16 mouse cellular contexts compared by ENCODE assay signal in genomic region chr7:131236091-131236490, GRCm38 (mm10).
"Had no signal": no experiment of that assay in that cellular context is flagged by ENCODE, and none has a peak within 500 bp of the region (broad histone marks: within the 10 kb centered on the region; RNA-seq: fewer than 3 reads in every experiment).

No protein-coding gene starts in this region.

- H3K4me1 ChIP-seq: liver, embryonic 13.5 days; midbrain, embryonic 12.5 days; midbrain, embryonic 15.5 days; neural tube, embryonic 13.5 days; stomach, embryonic 15.5 days had no signal

- H3K27ac ChIP-seq: kidney, postnatal 0 days; layer of hippocampus, adult 2 months; liver, embryonic 13.5 days; midbrain, embryonic 12.5 days; midbrain, embryonic 15.5 days; neural tube, embryonic 13.5 days; stomach, embryonic 15.5 days had no signal

- DNase-seq: kidney, adult 2 months; kidney, postnatal 25 days; layer of hippocampus, adult 9-11 months; liver, embryonic 13.5 days; lung, adult 2 months; lung, postnatal 14 days; lung, postnatal 4 days; right cerebral cortex, postnatal 14 days; spleen, adult 18-20 months; thymus, postnatal 36 days had no signal

- H3K27me3 ChIP-seq: liver, embryonic 13.5 days; midbrain, embryonic 12.5 days; midbrain, embryonic 15.5 days; neural tube, embryonic 13.5 days; stomach, embryonic 15.5 days had no signal

- H3K36me3 ChIP-seq: liver, embryonic 13.5 days; midbrain, embryonic 12.5 days; midbrain, embryonic 15.5 days; neural tube, embryonic 13.5 days; stomach, embryonic 15.5 days had no signal

- H3K4me3 ChIP-seq: layer of hippocampus, adult 2 months; liver, embryonic 13.5 days; midbrain, embryonic 12.5 days; midbrain, embryonic 15.5 days; neural tube, embryonic 13.5 days; stomach, embryonic 15.5 days had no signal

- H3K9me3 ChIP-seq: liver, embryonic 13.5 days; midbrain, embryonic 12.5 days; midbrain, embryonic 15.5 days; neural tube, embryonic 13.5 days; stomach, embryonic 15.5 days had no signal

- H3K4me2 ChIP-seq: liver, embryonic 13.5 days; midbrain, embryonic 12.5 days; midbrain, embryonic 15.5 days; neural tube, embryonic 13.5 days; stomach, embryonic 15.5 days had no signal
